Mouse (Mus musculus): ENCODE results near the gene Serpinb11.

- TF ChIP-seq CTCF (IDR thresholded peaks at IDR 0.05; ENCODE audit: borderline replicate concordance, insufficient read depth, low read depth, low read length) (no peak), POLR2A (IDR thresholded peaks at IDR 0.05; ENCODE audit: borderline replicate concordance, insufficient read depth, low read length) (no peak)
Observed at GRCm38 (mm10) chr1:107397481-107397880, 36.5 kb downstream of the Serpinb11 start.
